Mouse (Mus musculus) liver, embryonic 16.5 days (tissue): Measurements from ENCODE around the gene Srpk2. TPM values are rescaled to one million over a fixed set of nuclear protein-coding genes. Genes with fewer than 3 reads are reported as not detected.

Experiments used
- ATAC-seq: fragments of 200-750 bp; cut with Nextera tagmentation; 2 replicates; pipeline ENCODE4 v1.8.0; 2017; ENCODE audit warnings: low read depth, mild to moderate bottlenecking, moderate number of reproducible peaks, moderate library complexity
- H3K27ac ChIP-seq: fragments of 300-500 bp; sonication (generic); 2 replicates; pipeline ENCODE4 v1.5.1; 2014; ENCODE audit warnings: mild to moderate bottlenecking, low read length
- H3K27me3 ChIP-seq: fragments of 300-500 bp; sonication (generic); 2 replicates; pipeline ENCODE4 v1.6.1; 2014; ENCODE audit warnings: low read depth, low read length, mixed read lengths; ENCODE audit not compliant: control insufficient read depth, insufficient read depth
- H3K36me3 ChIP-seq: fragments of 300-500 bp; sonication (generic); 2 replicates; pipeline ENCODE4 v1.6.1; 2014; ENCODE audit warnings: mild to moderate bottlenecking; ENCODE audit not compliant: control insufficient read depth, insufficient read depth
- H3K4me1 ChIP-seq: fragments of 300-500 bp; sonication (generic); 2 replicates; pipeline ENCODE4 v1.6.1; 2014; ENCODE audit warnings: low read depth, low read length, mixed read lengths; ENCODE audit not compliant: control insufficient read depth
- H3K4me2 ChIP-seq: fragments of 300-500 bp; sonication (generic); 2 replicates; pipeline ENCODE4 v1.6.1; 2014; ENCODE audit warnings: low read depth, low read length, mixed read lengths
- H3K4me3 ChIP-seq: fragments of 300-500 bp; sonication (generic); 2 replicates; pipeline ENCODE4 v1.5.1; 2014; ENCODE audit warnings: low read depth, mild to moderate bottlenecking, low read length
- H3K9ac ChIP-seq: fragments of 300-500 bp; sonication (generic); 2 replicates; pipeline ENCODE4 v1.6.1; 2014; ENCODE audit warnings: low read depth, low read length
- H3K9me3 ChIP-seq: fragments of 300-500 bp; sonication (generic); replicated peaks from 2 replicates; pipeline ENCODE4 v1.6.1; 2016; ENCODE audit warnings: low read length; ENCODE audit not compliant: control insufficient read depth
- WGBS: fragments of 180-500 bp; shearing (Covaris S2); extraction: QIAGEN DNeasy Blood & Tissue Kit; methylation state at CpG from one replicate; pipeline ENCODE4 v1.1.7; 2014; ENCODE audit not compliant: insufficient replicate concordance; 5-methylcytosine and 5-hydroxymethylcytosine counted together
- polyA plus RNA-seq: library from polyadenylated mRNA; unstranded; fragments of >200 nt; fragmentation: Nextera tagmentation; extraction: Ambion mirVana; gene quantifications from 2 replicates; pipeline ENCODE4 v1.2.1, GENCODE M21; 2015

Srpk2 gene
- polyA plus RNA-seq, 1 experiment from 2014 or later, result 6.6 TPM

- 73% methylated on average over 10 of the region's 10 CpGs for WGBS
- no peak for ATAC-seq
Measured at GRCm38 (mm10) chr5:23515038-23515437, 169.4 kb downstream of the Srpk2 start.

GRCm38 (mm10) chr5:23513468-23513867, 170.9 kb downstream of the Srpk2 start:
- Histone ChIP-seq H3K9ac (no peak overlapping the region), H3K4me2 (no peak overlapping the region), H3K27ac (no peak overlapping the region), H3K27me3 (no peaks in the 10 kb centered on the region), H3K9me3 (no peaks in the 10 kb centered on the region), H3K36me3 (no peaks in the 10 kb centered on the region), H3K4me3 (no peak overlapping the region), H3K4me1 (no peaks in the 10 kb centered on the region)
- ATAC-seq, result no peak
- 79% methylated on average over 13 of the region's 13 CpGs for WGBS

More at GRCm38 (mm10) chr5:23515038-23515437, 169.4 kb downstream of the Srpk2 start:
- Histone ChIP-seq H3K4me2 (no peak overlapping the region), H3K9ac (no peak overlapping the region), H3K27ac (no peak overlapping the region), H3K4me1 (no peaks in the 10 kb centered on the region), H3K36me3 (no peaks in the 10 kb centered on the region), H3K27me3 (no peaks in the 10 kb centered on the region), H3K9me3 (no peaks in the 10 kb centered on the region), H3K4me3 (no peak overlapping the region)

- H3K27ac ChIP-seq, result no peak overlapping the region
- no peaks in the 10 kb centered on the region for H3K9me3 ChIP-seq
- H3K4me1 ChIP-seq, result no peaks in the 10 kb centered on the region
- WGBS, result 86% methylated on average over 7 of the region's 7 CpGs
- no peak overlapping the region for H3K9ac ChIP-seq
- H3K4me3 ChIP-seq, result no peak overlapping the region
- H3K36me3 ChIP-seq, result no peaks in the 10 kb centered on the region
- H3K4me2 ChIP-seq, result no peak overlapping the region
- no peaks in the 10 kb centered on the region for H3K27me3 ChIP-seq
- no peak for ATAC-seq
Measured at GRCm38 (mm10) chr5:23512556-23512955, 171.9 kb downstream of the Srpk2 start.

GRCm38 (mm10) chr5:23511456-23511855, 173.0 kb downstream of the Srpk2 start:
- Histone ChIP-seq H3K36me3 (no peaks in the 10 kb centered on the region), H3K9ac (no peak overlapping the region), H3K4me2 (no peak overlapping the region), H3K27me3 (no peaks in the 10 kb centered on the region), H3K27ac (no peak overlapping the region), H3K9me3 (no peaks in the 10 kb centered on the region), H3K4me3 (no peak overlapping the region), H3K4me1 (no peaks in the 10 kb centered on the region)
- no peak for ATAC-seq
- 78% methylated on average over 5 of the region's 5 CpGs for WGBS

- no peaks in the 10 kb centered on the region for H3K27me3 ChIP-seq
- H3K27ac ChIP-seq, result no peak overlapping the region
- H3K4me3 ChIP-seq, result no peak overlapping the region
- peaks cover 3% of the 10 kb centered on the region; the same call in 1 of the 2 replicates for H3K36me3 ChIP-seq
- no peaks in the 10 kb centered on the region for H3K4me1 ChIP-seq
- ATAC-seq, result no peak
- H3K9ac ChIP-seq, result no peak overlapping the region
- WGBS, result 85% methylated on average over 6 of the region's 6 CpGs
- H3K4me2 ChIP-seq, result no peak overlapping the region
- H3K9me3 ChIP-seq, result no peaks in the 10 kb centered on the region
Measured at GRCm38 (mm10) chr5:23508630-23509029, 175.8 kb downstream of the Srpk2 start.

GRCm38 (mm10) chr5:23507210-23507609, 177.2 kb downstream of the Srpk2 start:
- Histone ChIP-seq H3K36me3 (peaks cover 12% of the 10 kb centered on the region), H3K4me2 (no peak overlapping the region), H3K27me3 (no peaks in the 10 kb centered on the region), H3K9ac (no peak overlapping the region), H3K4me1 (no peaks in the 10 kb centered on the region), H3K4me3 (no peak overlapping the region), H3K9me3 (no peaks in the 10 kb centered on the region), H3K27ac (no peak overlapping the region)
- 68% methylated on average over 4 of the region's 4 CpGs for WGBS
- ATAC-seq, result no peak

- no peaks in the 10 kb centered on the region for H3K9me3 ChIP-seq
- H3K4me3 ChIP-seq, result no peak overlapping the region
- no peak overlapping the region for H3K9ac ChIP-seq
- H3K4me2 ChIP-seq, result no peak overlapping the region
- ATAC-seq, result no peak
- no peaks in the 10 kb centered on the region for H3K4me1 ChIP-seq
- no peaks in the 10 kb centered on the region for H3K27me3 ChIP-seq
- peaks cover 26% of the 10 kb centered on the region for H3K36me3 ChIP-seq
- 71% methylated on average over 3 of the region's 3 CpGs for WGBS
- no peak overlapping the region for H3K27ac ChIP-seq
Measured at GRCm38 (mm10) chr5:23505578-23505977, 178.8 kb downstream of the Srpk2 start.

GRCm38 (mm10) chr5:23502317-23502937, 182.0 kb downstream of the Srpk2 start:
- no peak overlapping the region for H3K27ac ChIP-seq
- H3K4me1 ChIP-seq, result no peaks in the 10 kb centered on the region
- H3K27me3 ChIP-seq, result no peaks in the 10 kb centered on the region
- H3K4me2 ChIP-seq, result no peak overlapping the region
- peaks cover 48% of the 10 kb centered on the region for H3K36me3 ChIP-seq
- no peak overlapping the region for H3K9ac ChIP-seq
- no peak for ATAC-seq
- H3K9me3 ChIP-seq, result no peaks in the 10 kb centered on the region
- 84% methylated on average over 12 of the region's 13 CpGs for WGBS
- no peak overlapping the region for H3K4me3 ChIP-seq

- no peak for ATAC-seq
- Histone ChIP-seq H3K36me3 (peaks cover 52% of the 10 kb centered on the region), H3K9ac (no peak overlapping the region), H3K9me3 (no peaks in the 10 kb centered on the region), H3K27me3 (no peaks in the 10 kb centered on the region), H3K27ac (no peak overlapping the region), H3K4me2 (no peak overlapping the region), H3K4me3 (no peak overlapping the region), H3K4me1 (no peaks in the 10 kb centered on the region)
- 87% methylated on average over 13 of the region's 13 CpGs for WGBS
Measured at GRCm38 (mm10) chr5:23501582-23502316, 182.7 kb downstream of the Srpk2 start.
